Mouse (Mus musculus) heart, postnatal 0 days (tissue): ENCODE measurements around the gene Traf2.

ENCODE experiments used
- CTCF ChIP-seq: IDR thresholded peaks from 2 replicates; pipeline ENCODE4 v1.5.1; 2016; ENCODE audit warnings: antibody characterized with exemption, control low read depth, low read depth
- EP300 ChIP-seq: IDR thresholded peaks from 2 replicates; pipeline ENCODE4 v1.6.1; 2016; ENCODE audit warnings: antibody characterized with exemption, low read depth

GRCm38 (mm10) chr2:25484901-25485647, 61.7 kb downstream of the Traf2 start:
- TF ChIP-seq CTCF: no peak
- TF ChIP-seq EP300: no peak
